Mouse (Mus musculus) cerebellum, adult 9-10 months (tissue): ENCODE measurements around the gene Hsd11b2.
"Not testable (repeated sequence)": the region's sequence is repeated elsewhere in the genome, so short reads cannot be mapped to it uniquely, and the experiment has no call there.

Experiments used
- DNase-seq: peaks from one replicate; pipeline ENCODE4 v3.0.0; 2022

Hsd11b2 gene

GRCm38 (mm10) chr8:105564573-105565229, 46.1 kb downstream of the Hsd11b2 start:
- DNase-seq: not testable (repeated sequence)

- no peak for DNase-seq
Observed at GRCm38 (mm10) chr8:105565401-105565881, 46.9 kb downstream of the Hsd11b2 start.

GRCm38 (mm10) chr8:105565952-105566702, 47.6 kb downstream of the Hsd11b2 start, which contains the start of gene Atp6v0d1:
Gene Atp6v0d1, minus strand, starts transcription at chr8:105566047.
- peak; percentile 100 for DNase-seq

GRCm38 (mm10) chr8:105566703-105567595, 48.4 kb downstream of the Hsd11b2 start:
- DNase-seq: peak; percentile 57

GRCm38 (mm10) chr8:105571810-105572209, 53.3 kb downstream of the Hsd11b2 start:
- DNase-seq: no peak

- DNase-seq: no peak
Observed at GRCm38 (mm10) chr8:105573427-105573826, 54.9 kb downstream of the Hsd11b2 start.
